ENCODE assay signal across 8 mouse cellular contexts in genomic region chr15:38585610-38586009, GRCm38 (mm10).
DNase-seq lines count a peak whose midpoint lies in the region.
"Had no signal": no experiment of that assay in that cellular context is flagged by ENCODE, and none has a peak within 500 bp of the region (broad histone marks: within the 10 kb centered on the region; RNA-seq: fewer than 3 reads in every experiment).

No protein-coding gene starts in this region.

- H3K27ac ChIP-seq in heart, embryonic 10.5 days, result peak overlapping the region; percentile 59; the same call in 1 of the 2 replicates
- H3K27ac ChIP-seq: stomach, embryonic 15.5 days had no signal

- H3K36me3 ChIP-seq in heart, embryonic 10.5 days, result no peaks in the 10 kb centered on the region
- H3K36me3 ChIP-seq: stomach, embryonic 15.5 days had no signal

- 90% methylated on average over 4 of the region's 4 CpGs for WGBS in heart, embryonic 10.5 days

- H3K4me1 ChIP-seq in heart, embryonic 10.5 days, result peaks cover 31% of the 10 kb centered on the region
- H3K4me1 ChIP-seq: stomach, embryonic 15.5 days had no signal

- no peaks in the 10 kb centered on the region for H3K9me3 ChIP-seq in heart, embryonic 10.5 days
- H3K9me3 ChIP-seq: stomach, embryonic 15.5 days had no signal

- no peak for DNase-seq in heart, embryonic 10.5 days (ENCODE audit: low spot score)
- no peak for DNase-seq in heart, postnatal 4 days
- DNase-seq in fat pad, adult 2 months (ENCODE audit: extremely low read depth, low read depth, low spot score), result peak; percentile 91
- DNase-seq in layer of hippocampus, adult 18-20 months (ENCODE audit: low spot score in 2 of 2), result peak; percentile 32 to 85
- DNase-seq in right cerebral cortex, adult 2 months (ENCODE audit: low spot score in 2 of 2), result peak; percentile 21 to 46
- no peak for DNase-seq in kidney, adult 18-20 months
- no peak for DNase-seq in kidney, postnatal 4 days

- H3K4me3 ChIP-seq in heart, embryonic 10.5 days, result no peak overlapping the region
- H3K4me3 ChIP-seq: stomach, embryonic 15.5 days had no signal

- H3K27me3 ChIP-seq in heart, embryonic 10.5 days (ENCODE audit: insufficient read depth, poor library complexity, severe bottlenecking), result no peaks in the 10 kb centered on the region
- H3K27me3 ChIP-seq: stomach, embryonic 15.5 days had no signal

Comparison
In these comparisons a context has a peak if more than half of its experiments do, and no peak if none do; other contexts are left out.
1. DNase-seq: peak in fat pad, adult 2 months (single experiment), layer of hippocampus, adult 18-20 months (2 of 2) and right cerebral cortex, adult 2 months (2 of 2); none in heart, embryonic 10.5 days (single experiment), heart, postnatal 4 days (single experiment), kidney, adult 18-20 months (single experiment) and kidney, postnatal 4 days (0 of 2).